Mouse (Mus musculus): Measurements from ENCODE around the gene Chrm3.

DNA sequence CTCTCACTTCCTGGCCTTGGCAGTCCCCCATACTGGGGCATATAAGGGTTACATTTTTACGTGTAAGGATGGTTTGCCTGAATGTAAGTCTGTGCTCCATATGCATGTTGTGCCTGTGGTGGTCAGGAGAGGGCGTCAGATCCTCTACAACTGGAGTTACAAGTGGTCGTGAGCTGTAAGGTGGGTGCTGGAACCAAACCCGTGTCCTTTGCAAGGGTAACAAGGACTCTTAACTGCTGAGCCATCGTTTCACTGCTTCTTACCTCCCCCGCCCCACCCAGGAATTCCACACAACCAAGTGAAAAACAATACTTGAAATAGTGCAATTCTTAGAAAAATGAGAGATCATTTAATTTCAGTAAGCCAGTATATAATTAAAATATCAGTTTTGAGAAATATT lies 330.7 kb downstream of the Chrm3 start:
- TF ChIP-seq CTCF (IDR thresholded peaks at IDR 0.05; ENCODE audit: extremely low read depth, insufficient read depth, low read length) (no peak), POLR2A (IDR thresholded peaks at IDR 0.05; ENCODE audit: extremely low read depth, insufficient read depth, low read length) (no peak)
